Mouse (Mus musculus) stomach, postnatal 0 days (tissue): ENCODE data around the gene Lypd3.

Experiments
- CTCF ChIP-seq: IDR thresholded peaks from 2 replicates; pipeline ENCODE4 v1.5.1; 2016; ENCODE audit warnings: antibody characterized with exemption, low read depth, mild to moderate bottlenecking, moderate library complexity
- EP300 ChIP-seq: optimal IDR thresholded peaks from 2 replicates; pipeline ENCODE3; 2016; ENCODE audit warnings: antibody characterized with exemption

DNA sequence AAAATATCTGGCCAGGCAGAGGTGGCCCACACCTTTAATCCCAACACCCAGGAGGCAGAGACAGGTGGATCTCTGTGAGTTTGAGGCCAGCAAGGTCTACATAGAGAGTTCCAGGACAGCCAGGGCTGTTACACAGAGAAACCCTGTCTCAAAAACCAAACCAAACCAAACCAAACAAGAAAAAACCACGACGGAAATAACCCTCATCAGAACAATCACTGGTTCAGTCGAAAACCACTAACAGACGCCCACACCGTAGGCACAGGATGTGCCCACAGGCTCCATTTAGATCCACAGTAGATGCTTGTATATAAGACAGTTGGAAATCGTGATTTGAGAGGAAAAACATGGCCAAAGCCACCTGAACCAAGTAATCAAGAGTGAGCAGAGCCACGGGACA, 8.6 kb downstream of the Lypd3 start:
- TF ChIP-seq CTCF = no peak
- no peak for TF ChIP-seq EP300
